Mouse (Mus musculus): ENCODE measurements around the gene Hsd11b2.

GRCm38 (mm10) chr8:105552824-105553223 lies 34.3 kb downstream of the Hsd11b2 start:
- TF ChIP-seq CTCF (IDR thresholded peaks at IDR 0.05; ENCODE audit: low read depth): no peak
- no peak for TF ChIP-seq EP300 (IDR thresholded peaks at IDR 0.05; ENCODE audit: low read depth)
